Mouse (Mus musculus) lung, adult 2 months (tissue): ENCODE measurements around the gene Pdk1. TPM values are rescaled to one million over a fixed set of nuclear protein-coding genes. Genes with fewer than 3 reads are reported as not detected.
"Not testable (repeated sequence)": the region's sequence is repeated elsewhere in the genome, so short reads cannot be mapped to it uniquely, and the experiment has no call there.

Experiments used
- DNase-seq: peaks from one replicate; pipeline ENCODE4 v3.0.0; 2022
- H3K4me1 ChIP-seq: fragments of 200-500 bp; 2 replicates; pipeline ENCODE4 v1.6.1; 2011; ENCODE audit warnings: low read length; ENCODE audit not compliant: control insufficient read depth, insufficient read depth
- H3K4me3 ChIP-seq: fragments of 200-500 bp; replicated peaks from 2 replicates; pipeline ENCODE3; 2011; ENCODE audit warnings: low read depth, mild to moderate bottlenecking, control low read depth, low read length; ENCODE audit errors: extremely low read depth
- CTCF ChIP-seq: fragments of 200-500 bp; IDR thresholded peaks from 2 replicates; pipeline ENCODE4 v1.5.1; 2011; ENCODE audit warnings: mild to moderate bottlenecking, low read length, control low read depth; ENCODE audit not compliant: insufficient read depth
- POLR2A ChIP-seq: fragments of 200-500 bp; IDR thresholded peaks from 2 replicates; pipeline ENCODE4 v1.6.1; 2011; ENCODE audit warnings: low read depth, mild to moderate bottlenecking, control low read depth, low read length, borderline replicate concordance; ENCODE audit errors: extremely low read depth
- WGBS: fragments of 180-500 bp; shearing (Covaris S2); methylation state at CpG from one replicate; pipeline ENCODE4 v1.1.7; 2018; 5-methylcytosine and 5-hydroxymethylcytosine counted together
- polyA plus RNA-seq: library from polyadenylated mRNA; depleted of rRNA; stranded (reverse); fragments of >200 nt; gene quantifications from 2 replicates; pipeline ENCODE4 v1.2.3, GENCODE M21; 2012

Gene Pdk1
- polyA plus RNA-seq, 1 experiment, result 8.6 TPM

GRCm38 (mm10) chr2:71888437-71888836, 15.4 kb downstream of the Pdk1 start:
- DNase-seq, result no peak
- WGBS, result 79% methylated on average over 4 of the region's 4 CpGs

GRCm38 (mm10) chr2:71891536-71891935, 18.5 kb downstream of the Pdk1 start:
- DNase-seq, result no peak
- TF ChIP-seq CTCF (no peak), POLR2A (no peak)

More at GRCm38 (mm10) chr2:71888437-71888836, 15.4 kb downstream of the Pdk1 start:
- no peak for TF ChIP-seq CTCF
- TF ChIP-seq POLR2A, result no peak
- Histone ChIP-seq H3K4me1 (no peaks in the 10 kb centered on the region), H3K4me3 (no peak overlapping the region)

GRCm38 (mm10) chr2:71892741-71893349, 19.8 kb downstream of the Pdk1 start:
- 74% methylated on average over 7 of the region's 7 CpGs for WGBS
- Histone ChIP-seq H3K4me1 (no peaks in the 10 kb centered on the region), H3K4me3 (no peak overlapping the region)
- TF ChIP-seq CTCF (no peak), POLR2A (no peak)
- peak; percentile 30 for DNase-seq

More at GRCm38 (mm10) chr2:71891536-71891935, 18.5 kb downstream of the Pdk1 start:
- H3K4me1 ChIP-seq, result no peaks in the 10 kb centered on the region
- WGBS, result 98% methylated on average over 2 of the region's 2 CpGs
- no peak overlapping the region for H3K4me3 ChIP-seq

GRCm38 (mm10) chr2:71895596-71896286, 22.7 kb downstream of the Pdk1 start:
- TF ChIP-seq POLR2A (no peak), CTCF (no peak)
- Histone ChIP-seq H3K4me1 (no peaks in the 10 kb centered on the region), H3K4me3 (no peak overlapping the region)
- no peak for DNase-seq
- WGBS, result 79% methylated on average over 13 of the region's 13 CpGs

GRCm38 (mm10) chr2:71897420-71897819, 24.4 kb downstream of the Pdk1 start:
- TF ChIP-seq POLR2A, result no peak
- TF ChIP-seq CTCF, result no peak
- 94% methylated on average over 12 of the region's 12 CpGs for WGBS
- DNase-seq, result no peak
- Histone ChIP-seq H3K4me3 (no peak overlapping the region), H3K4me1 (peaks cover 3% of the 10 kb centered on the region)

GRCm38 (mm10) chr2:71898335-71898856, 25.4 kb downstream of the Pdk1 start:
- DNase-seq, result no peak
- Histone ChIP-seq H3K4me1 (peaks cover 3% of the 10 kb centered on the region), H3K4me3 (no peak overlapping the region)
- 54% methylated on average over 8 of the region's 8 CpGs for WGBS
- no peak; the same call in 1 of the 2 replicates for TF ChIP-seq CTCF

- H3K4me3 ChIP-seq, result no peak overlapping the region
- WGBS, result 70% methylated on average over 15 of the region's 15 CpGs
- H3K4me1 ChIP-seq, result peaks cover 3% of the 10 kb centered on the region
- no peak for DNase-seq
- TF ChIP-seq CTCF (no peak), POLR2A (no peak)
Measured at GRCm38 (mm10) chr2:71899886-71900285, 26.9 kb downstream of the Pdk1 start.

GRCm38 (mm10) chr2:71905154-71905553, 32.1 kb downstream of the Pdk1 start:
- 59% methylated on average over 7 of the region's 7 CpGs for WGBS
- Histone ChIP-seq H3K4me1 (peaks cover 3% of the 10 kb centered on the region), H3K4me3 (no peak overlapping the region)
- DNase-seq, result no peak
- no peak for TF ChIP-seq POLR2A
- no peak for TF ChIP-seq CTCF

- H3K4me1 ChIP-seq, H3K4me3 ChIP-seq, DNase-seq: not testable (repeated sequence)
- WGBS, result 93% methylated on average over 8 of the region's 8 CpGs
Measured at GRCm38 (mm10) chr2:71906356-71906755, 33.3 kb downstream of the Pdk1 start.

- no peak for DNase-seq
- H3K4me3 ChIP-seq, result no peak overlapping the region
- H3K4me1 ChIP-seq, result no peaks in the 10 kb centered on the region
- 70% methylated on average over 10 of the region's 10 CpGs for WGBS
- TF ChIP-seq POLR2A, result no peak
- TF ChIP-seq CTCF, result no peak
Measured at GRCm38 (mm10) chr2:71913911-71914310, 40.9 kb downstream of the Pdk1 start.
